Mouse (Mus musculus) hindbrain, postnatal 0 days (tissue): ENCODE measurements around the gene Traf6. TPM values are rescaled to one million over a fixed set of nuclear protein-coding genes. Genes with fewer than 3 reads are reported as not detected.
A peak's percentile ranks its signal among the peaks of the same experiment; 100 is the strongest.

ENCODE experiments used
- ATAC-seq: fragments of 200-750 bp; cut with Nextera tagmentation; 2 replicates; pipeline ENCODE4 v1.8.0; 2017; ENCODE audit warnings: mild to moderate bottlenecking, moderate TSS enrichment, moderate library complexity
- DNase-seq: peaks from one replicate; pipeline ENCODE4 v3.0.0-alpha.2; 2015; ENCODE audit warnings: low spot score
- H3K27ac ChIP-seq: fragments of 300-500 bp; sonication (generic); 2 replicates; pipeline ENCODE4 v1.5.1; 2014; ENCODE audit warnings: mild to moderate bottlenecking
- H3K27me3 ChIP-seq: fragments of 300-500 bp; sonication (generic); 2 replicates; pipeline ENCODE4 v1.6.1; 2014; ENCODE audit warnings: low read length, mixed read lengths; ENCODE audit not compliant: insufficient read depth
- H3K36me3 ChIP-seq: fragments of 300-500 bp; sonication (generic); 2 replicates; pipeline ENCODE4 v1.6.1; 2014; ENCODE audit warnings: low read length, mixed read lengths; ENCODE audit not compliant: insufficient read depth
- H3K4me1 ChIP-seq: fragments of 300-500 bp; sonication (generic); 2 replicates; pipeline ENCODE4 v1.6.1; 2014; ENCODE audit warnings: antibody characterized with exemption, low read length, mixed read lengths; ENCODE audit not compliant: insufficient read depth
- H3K4me2 ChIP-seq: fragments of 300-500 bp; sonication (generic); 2 replicates; pipeline ENCODE4 v1.6.1; 2014; ENCODE audit warnings: low read depth, mild to moderate bottlenecking, low read length, moderate library complexity, mixed read lengths
- H3K4me3 ChIP-seq: fragments of 300-500 bp; sonication (generic); 2 replicates; pipeline ENCODE4 v1.5.1; 2014; ENCODE audit warnings: low read length
- H3K9ac ChIP-seq: fragments of 300-500 bp; sonication (generic); replicated peaks from 2 replicates; pipeline ENCODE4 v1.6.1; 2014; ENCODE audit warnings: mild to moderate bottlenecking, low read length, moderate library complexity, mixed read lengths
- H3K9me3 ChIP-seq: fragments of 300-500 bp; sonication (generic); 2 replicates; pipeline ENCODE4 v1.6.1; 2016; ENCODE audit warnings: low read length, mixed read lengths
- CTCF ChIP-seq: IDR thresholded peaks from 2 replicates; pipeline ENCODE4 v1.5.1; 2016; ENCODE audit warnings: antibody characterized with exemption, control low read depth, low read depth
- WGBS: fragments of 180-500 bp; shearing (Covaris S2); extraction: QIAGEN DNeasy Blood & Tissue Kit; methylation state at CpG from one replicate; pipeline ENCODE4 v1.1.7; 2014; 5-methylcytosine and 5-hydroxymethylcytosine counted together
- polyA plus RNA-seq: library from polyadenylated mRNA; unstranded; fragments of >200 nt; fragmentation: Nextera tagmentation; extraction: Ambion mirVana; gene quantifications from 2 replicates; pipeline ENCODE4 v1.2.1, GENCODE M21; 2015
- total RNA-seq: library from RNA; depleted of rRNA; stranded (reverse); fragments of >200 nt; gene quantifications from 2 replicates; pipeline ENCODE4 v1.2.3, GENCODE M21; 2014

Traf6 gene
- total and polyA plus RNA-seq, 2 experiments from 2014 or later = 6.8 to 21.9 TPM

DNA sequence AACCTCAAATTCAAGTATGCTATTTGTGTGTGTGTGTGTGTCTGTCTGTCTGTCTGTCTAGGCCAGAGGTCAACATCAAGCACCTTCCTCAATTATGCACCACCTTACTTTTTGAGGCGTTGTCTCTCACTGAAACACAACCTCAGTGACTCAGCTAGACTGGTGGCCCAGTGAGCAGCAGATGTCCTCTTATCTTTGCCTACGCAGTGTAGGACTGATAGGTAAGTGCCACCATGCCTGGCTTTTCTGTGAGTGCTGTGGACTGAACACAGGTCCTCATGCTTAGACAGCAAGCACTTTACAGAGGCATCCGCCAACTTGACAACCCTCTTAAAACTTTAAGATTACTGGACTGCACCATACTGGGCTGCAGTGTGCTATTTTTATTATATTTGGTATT lies 9.5 kb upstream of the Traf6 start:
- no peaks in the 10 kb centered on the region for H3K36me3 ChIP-seq
- H3K4me1 ChIP-seq = no peaks in the 10 kb centered on the region
- no peak for ATAC-seq
- no peak overlapping the region for H3K9ac ChIP-seq
- H3K27ac ChIP-seq = no peak overlapping the region
- DNase-seq = no peak
- WGBS = 93% methylated on average over 3 of the region's 3 CpGs
- H3K4me3 ChIP-seq = no peak overlapping the region
- H3K27me3 ChIP-seq = no peaks in the 10 kb centered on the region
- no peaks in the 10 kb centered on the region for H3K9me3 ChIP-seq
- no peak overlapping the region for H3K4me2 ChIP-seq
- no peak for TF ChIP-seq CTCF

DNA sequence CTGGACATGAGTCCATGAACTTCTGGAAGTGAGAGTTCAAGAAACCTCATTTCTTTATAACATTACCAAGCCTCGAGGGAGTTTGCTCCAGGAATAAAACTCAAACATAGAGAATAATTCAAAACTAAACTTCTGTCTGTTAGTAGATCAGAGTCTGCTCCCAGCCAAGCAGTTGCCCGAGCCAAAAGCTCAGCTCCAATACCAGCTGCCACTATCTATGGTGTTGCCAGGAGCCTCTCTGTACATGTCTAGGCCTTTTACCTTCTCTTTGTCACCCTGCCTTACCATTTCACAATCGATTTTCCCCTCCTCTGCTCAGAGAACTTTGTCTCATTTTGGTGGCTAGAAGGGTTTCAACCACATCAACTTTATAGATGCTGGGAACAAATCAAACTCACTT lies 4.7 kb upstream of the Traf6 start:
- WGBS = 64% methylated on average over 3 of the region's 3 CpGs
- TF ChIP-seq CTCF = no peak

DNA sequence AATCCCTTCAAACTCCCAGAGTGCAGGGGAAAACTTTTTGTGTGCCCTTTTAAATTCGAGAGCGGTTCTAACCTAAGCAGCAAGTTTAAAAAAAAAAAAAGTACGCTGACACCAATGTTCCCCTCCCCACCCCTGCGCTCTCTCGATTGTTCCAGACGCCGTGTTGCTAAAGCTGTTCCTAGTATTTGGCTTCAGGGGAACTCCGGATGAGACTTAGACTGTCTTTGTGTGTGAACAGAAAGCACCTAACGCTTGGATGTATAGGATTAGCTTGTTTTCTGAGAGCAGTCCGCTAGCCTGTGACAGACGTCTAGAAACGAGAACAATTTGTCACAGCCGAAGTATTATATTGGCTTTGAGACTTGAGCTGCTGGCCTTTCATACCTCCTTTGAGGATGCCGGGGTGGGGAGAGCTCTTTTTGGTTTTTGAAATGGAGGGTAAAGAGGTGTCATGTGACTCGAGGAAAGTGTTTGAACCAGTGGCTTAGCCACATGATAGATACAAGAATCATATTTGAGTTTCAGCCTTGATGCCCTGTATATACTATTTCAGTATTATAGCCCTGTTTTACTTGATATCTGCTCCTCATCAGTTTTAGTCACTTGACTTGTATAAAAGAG lies 1.0 kb downstream of the Traf6 start:
- no peaks in the 10 kb centered on the region for H3K36me3 ChIP-seq
- peak overlapping the region; percentile 88; the same call in 1 of the 2 replicates for H3K9ac ChIP-seq
- no peaks in the 10 kb centered on the region for H3K9me3 ChIP-seq
- H3K27me3 ChIP-seq = no peaks in the 10 kb centered on the region
- H3K4me3 ChIP-seq = peak overlapping the region; percentile 92
- no peak for DNase-seq
- H3K4me1 ChIP-seq = 0 out of 2 replicates have a peak, but pooled peaks cover 9% of the 10 kb centered on the region
- no peak for TF ChIP-seq CTCF
- no peak overlapping the region for H3K27ac ChIP-seq
- peak overlapping the region; percentile 64 for H3K4me2 ChIP-seq
- ATAC-seq = no peak
- WGBS = under 1% methylated on average over 15 of the region's 15 CpGs

More for the DNA sequence above, 4.7 kb upstream of the Traf6 start:
- DNase-seq (no peak), ATAC-seq (no peak)
- Histone ChIP-seq H3K4me2 (no peak overlapping the region), H3K27ac (no peak overlapping the region), H3K9me3 (no peaks in the 10 kb centered on the region), H3K4me3 (no peak overlapping the region), H3K36me3 (no peaks in the 10 kb centered on the region), H3K4me1 (no peaks in the 10 kb centered on the region), H3K27me3 (no peaks in the 10 kb centered on the region), H3K9ac (no peak overlapping the region)

DNA sequence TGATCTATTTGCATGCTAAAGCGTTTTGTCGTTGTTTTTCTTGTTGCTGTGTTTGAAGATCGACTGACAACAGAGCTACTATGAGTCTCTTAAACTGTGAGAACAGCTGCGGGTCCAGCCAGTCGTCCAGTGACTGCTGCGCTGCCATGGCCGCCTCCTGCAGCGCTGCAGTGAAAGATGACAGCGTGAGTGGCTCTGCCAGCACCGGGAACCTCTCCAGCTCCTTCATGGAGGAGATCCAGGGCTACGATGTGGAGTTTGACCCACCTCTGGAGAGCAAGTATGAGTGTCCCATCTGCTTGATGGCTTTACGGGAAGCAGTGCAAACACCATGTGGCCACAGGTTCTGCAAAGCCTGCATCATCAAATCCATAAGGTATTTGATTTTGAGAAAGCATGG lies 6.2 kb downstream of the Traf6 start:
- DNase-seq (peak; percentile 37), ATAC-seq (peak; percentile 35; the same call in 1 of the 2 replicates)
- Histone ChIP-seq H3K9me3 (no peaks in the 10 kb centered on the region), H3K36me3 (peaks cover 6% of the 10 kb centered on the region), H3K4me2 (no peak overlapping the region), H3K27me3 (no peaks in the 10 kb centered on the region), H3K9ac (no peak overlapping the region), H3K4me1 (0 out of 2 replicates have a peak, but pooled peaks cover 5% of the 10 kb centered on the region), H3K4me3 (no peak overlapping the region), H3K27ac (no peak overlapping the region)
- no peak for TF ChIP-seq CTCF
- 67% methylated on average over 12 of the region's 12 CpGs for WGBS

DNA sequence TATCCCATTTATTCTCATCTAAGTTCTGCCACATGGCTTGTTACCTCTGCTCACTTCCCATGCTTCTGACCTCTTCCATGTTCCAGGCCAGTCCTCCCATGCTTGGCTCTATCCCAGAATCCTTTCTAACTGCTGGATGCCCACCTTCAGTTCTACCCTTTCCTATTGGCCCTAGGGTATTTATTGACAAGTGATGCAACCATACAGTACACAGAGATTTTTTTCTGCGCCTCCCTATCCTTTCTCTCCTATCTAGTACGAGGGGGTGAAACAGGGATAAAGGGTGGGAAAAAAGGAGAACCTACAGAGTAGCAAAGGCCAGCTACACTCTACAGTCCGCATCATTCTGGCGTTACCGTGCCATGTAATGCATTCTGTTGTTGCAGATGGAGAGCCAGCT lies 9.8 kb downstream of the Traf6 start:
- WGBS = 86% methylated on average over 5 of the region's 5 CpGs

DNA sequence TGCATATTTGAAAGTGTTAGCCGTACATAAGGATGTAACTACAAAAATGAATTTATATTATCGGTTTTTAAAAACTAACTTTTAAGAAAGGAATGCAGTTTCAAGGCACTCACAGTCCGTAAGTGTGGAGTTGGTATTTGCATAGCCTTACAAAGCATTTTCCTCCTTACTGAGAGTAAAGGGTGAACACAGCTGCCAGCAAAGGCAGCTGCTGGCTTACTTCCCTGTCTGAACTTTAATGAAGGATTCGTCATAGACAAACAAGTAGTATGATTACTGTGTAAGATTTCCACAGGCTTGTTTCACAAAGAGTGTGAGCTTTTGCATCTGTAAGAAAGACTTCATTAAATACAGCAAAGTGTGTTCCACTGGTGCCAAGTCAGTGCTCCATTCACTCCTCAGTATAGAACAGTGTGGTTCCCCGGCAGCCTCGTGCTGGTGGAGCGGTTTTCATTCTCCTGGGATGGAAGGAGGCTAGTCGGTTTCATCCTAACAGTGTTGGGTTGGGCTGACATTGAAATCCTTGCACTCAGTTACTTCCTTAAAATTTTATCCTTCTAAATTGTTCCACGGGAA lies 12.1 kb downstream of the Traf6 start:
- WGBS = 88% methylated on average over 9 of the region's 9 CpGs
- Histone ChIP-seq H3K4me1 (no peaks in the 10 kb centered on the region), H3K27ac (no peak overlapping the region), H3K36me3 (peaks cover 14% of the 10 kb centered on the region), H3K9me3 (no peaks in the 10 kb centered on the region), H3K27me3 (no peaks in the 10 kb centered on the region), H3K4me2 (no peak overlapping the region), H3K4me3 (no peak overlapping the region), H3K9ac (no peak overlapping the region)
- TF ChIP-seq CTCF = no peak
- DNase-seq (no peak), ATAC-seq (no peak)

More for the DNA sequence above, 9.8 kb downstream of the Traf6 start:
- Histone ChIP-seq H3K4me3 (no peak overlapping the region), H3K36me3 (peaks cover 14% of the 10 kb centered on the region), H3K9ac (no peak overlapping the region), H3K4me1 (0 out of 2 replicates have a peak, but pooled peaks cover under 1% of the 10 kb centered on the region), H3K4me2 (no peak overlapping the region), H3K27ac (no peak overlapping the region), H3K27me3 (no peaks in the 10 kb centered on the region), H3K9me3 (no peaks in the 10 kb centered on the region)
- DNase-seq = no peak
- no peak for TF ChIP-seq CTCF
- ATAC-seq = no peak

DNA sequence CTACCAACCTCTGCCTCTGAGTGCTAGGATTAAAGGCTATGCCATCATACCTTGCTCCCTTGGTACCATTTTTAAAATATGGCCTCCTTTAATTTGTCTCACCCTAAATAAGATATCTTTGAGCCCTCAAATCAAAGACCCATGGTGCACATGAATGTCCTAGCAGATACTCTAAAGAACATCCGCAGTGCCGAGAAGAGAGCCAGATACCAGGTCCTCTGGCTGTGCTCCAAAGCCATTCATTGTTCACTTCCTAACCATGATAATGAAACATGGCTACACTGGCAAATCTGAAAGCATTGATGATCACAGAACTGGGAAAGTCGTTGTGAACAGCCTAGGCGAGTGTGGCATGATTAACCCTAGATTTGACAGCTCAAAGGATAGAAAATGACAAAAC lies 14.8 kb downstream of the Traf6 start:
- peaks cover 17% of the 10 kb centered on the region for H3K36me3 ChIP-seq
- H3K9me3 ChIP-seq = no peaks in the 10 kb centered on the region
- no peak for DNase-seq
- WGBS = 48% methylated on average over 4 of the region's 4 CpGs
- no peaks in the 10 kb centered on the region for H3K27me3 ChIP-seq
- no peak overlapping the region for H3K9ac ChIP-seq
- no peak overlapping the region for H3K4me3 ChIP-seq
- H3K4me2 ChIP-seq = no peak overlapping the region
- 0 out of 2 replicates have a peak, but pooled peaks have one; percentile 9 for ATAC-seq
- TF ChIP-seq CTCF = no peak
- H3K4me1 ChIP-seq = no peaks in the 10 kb centered on the region
- H3K27ac ChIP-seq = no peak overlapping the region
